Mouse (Mus musculus): ENCODE results near the gene Gm30302. TPM values are rescaled to one million over a fixed set of nuclear protein-coding genes. Genes with fewer than 3 reads are reported as not detected.

The Gm30302 gene
- polyA plus RNA-seq, 1 experiment from 2014 or later = not detected

Other genes with a start within 250 kb of the Gm30302 start
- gene Omd, start 216.5 kb downstream of the Gm30302 start, polyA plus RNA-seq (2015; fragmentation: Nextera tagmentation; extraction: Ambion mirVana) = 0.37 and 0.38 TPM in 2 replicates
- 17.0 and 17.5 TPM in 2 replicates for gene Ogn, start 191.0 kb downstream of the Gm30302 start, polyA plus RNA-seq (2015; fragmentation: Nextera tagmentation; extraction: Ambion mirVana)
- 7.2 and 7.6 TPM in 2 replicates for gene Cenpp, start 146.2 kb downstream of the Gm30302 start, polyA plus RNA-seq (2015; fragmentation: Nextera tagmentation; extraction: Ambion mirVana)
- gene Nol8, start 145.9 kb downstream of the Gm30302 start, polyA plus RNA-seq (2015; fragmentation: Nextera tagmentation; extraction: Ambion mirVana) = 19.4 and 22.5 TPM in 2 replicates
- gene Iars, start 116.9 kb downstream of the Gm30302 start, polyA plus RNA-seq (2015; fragmentation: Nextera tagmentation; extraction: Ambion mirVana) = 59.9 and 66.6 TPM in 2 replicates